ENCODE assay signal across 7 mouse cellular contexts in the genomic region with DNA sequence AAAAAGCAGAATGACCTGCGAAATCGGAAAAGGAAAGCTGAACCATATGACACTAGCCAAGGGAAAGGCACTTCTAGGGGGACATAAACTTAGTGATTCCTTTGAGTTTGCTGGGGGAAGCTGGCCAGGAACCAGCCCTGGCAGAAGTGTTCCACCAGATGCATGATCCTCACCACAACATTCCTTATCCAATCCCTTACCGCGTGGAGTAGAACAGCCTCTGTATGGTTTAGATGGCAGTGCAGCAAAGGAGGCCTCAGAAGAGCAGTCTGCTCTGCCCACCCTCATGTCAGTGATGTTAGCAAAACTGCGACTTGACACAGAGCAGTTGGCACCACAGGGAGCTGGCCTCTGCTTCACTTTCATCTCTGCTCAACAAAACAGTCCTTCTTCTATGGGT.
DNase-seq lines count a peak whose midpoint lies in the region; ATAC-seq lines count a peak whose summit lies in the region.
"Not testable (repeated sequence)": the region's sequence is repeated elsewhere in the genome, so short reads cannot be mapped to it uniquely, and the experiment has no call there.

No protein-coding gene starts in this region.

- not testable (repeated sequence) for H3K27ac ChIP-seq in brown adipose tissue, adult 24 weeks (replicated peaks; ENCODE audit: low read depth, low read length); heart, embryonic 11.5 days (ENCODE audit: low read depth, low read length); heart, embryonic 16.5 days (ENCODE audit: low read length); hindbrain, embryonic 14.5 days; limb, embryonic 12.5 days; liver, embryonic 13.5 days; midbrain, embryonic 16.5 days (ENCODE audit: low read length)

- H3K36me3 ChIP-seq in heart, embryonic 11.5 days (ENCODE audit: control insufficient read depth, insufficient read depth, low read length); heart, embryonic 16.5 days (ENCODE audit: control insufficient read depth, insufficient read depth); hindbrain, embryonic 14.5 days (replicated peaks; ENCODE audit: control insufficient read depth, insufficient read depth); limb, embryonic 12.5 days; liver, embryonic 13.5 days; midbrain, embryonic 16.5 days (ENCODE audit: control insufficient read depth, insufficient read depth, low read length): not testable (repeated sequence)

- H3K9me3 ChIP-seq in heart, embryonic 11.5 days (replicated peaks; ENCODE audit: control insufficient read depth, low read length); heart, embryonic 16.5 days (replicated peaks; ENCODE audit: control insufficient read depth, low read length); hindbrain, embryonic 14.5 days (ENCODE audit: control insufficient read depth, low read length); limb, embryonic 12.5 days; liver, embryonic 13.5 days (replicated peaks); midbrain, embryonic 16.5 days (replicated peaks; ENCODE audit: control insufficient read depth, low read length, poor library complexity, severe bottlenecking): not testable (repeated sequence)

- H3K4me2 ChIP-seq in heart, embryonic 11.5 days = peak overlapping the region; percentile 61; the same call in 1 of the 2 replicates
- peak overlapping the region; percentile 58; the same call in 1 of the 2 replicates for H3K4me2 ChIP-seq in heart, embryonic 16.5 days (ENCODE audit: low read depth, low read length)
- H3K4me2 ChIP-seq in hindbrain, embryonic 14.5 days (replicated peaks) = peak overlapping the region; percentile 47; the same call in 1 of the 2 replicates
- peak overlapping the region; percentile 47; the same call in 1 of the 2 replicates for H3K4me2 ChIP-seq in limb, embryonic 12.5 days
- peak overlapping the region; percentile 52; the same call in 1 of the 2 replicates for H3K4me2 ChIP-seq in liver, embryonic 13.5 days
- H3K4me2 ChIP-seq in midbrain, embryonic 16.5 days (ENCODE audit: low read length) = peak overlapping the region; percentile 49

- not testable (repeated sequence) for H3K4me1 ChIP-seq in brown adipose tissue, adult 24 weeks (ENCODE audit: control insufficient read depth, insufficient read depth, insufficient read length, low read length); heart, embryonic 11.5 days (ENCODE audit: control insufficient read depth, insufficient read depth, low read length); heart, embryonic 16.5 days (ENCODE audit: control insufficient read depth, insufficient read depth, low read length); hindbrain, embryonic 14.5 days (replicated peaks; ENCODE audit: control insufficient read depth, insufficient read depth, low read length); limb, embryonic 12.5 days (replicated peaks); liver, embryonic 13.5 days (replicated peaks); midbrain, embryonic 16.5 days (ENCODE audit: control insufficient read depth, insufficient read depth, low read length)

- H3K4me3 ChIP-seq in brown adipose tissue, adult 24 weeks (ENCODE audit: insufficient read depth, low read depth, low read length) = peak overlapping the region; percentile 40
- H3K4me3 ChIP-seq in heart, embryonic 11.5 days (ENCODE audit: low read depth, low read length); hindbrain, embryonic 14.5 days (replicated peaks; ENCODE audit: low read length); limb, embryonic 12.5 days (replicated peaks); liver, embryonic 13.5 days (replicated peaks); midbrain, embryonic 16.5 days (ENCODE audit: low read depth, low read length): not testable (repeated sequence)
- peak overlapping the region; percentile 48; the same call in 1 of the 2 replicates for H3K4me3 ChIP-seq in heart, embryonic 16.5 days (ENCODE audit: low read length)

- WGBS in heart, embryonic 11.5 days (ENCODE audit: insufficient replicate concordance) = 35% methylated on average over 2 of the region's 5 CpGs
- 47% methylated on average over 2 of the region's 5 CpGs for WGBS in heart, embryonic 16.5 days
- 61% methylated on average over 2 of the region's 5 CpGs for WGBS in hindbrain, embryonic 14.5 days
- WGBS in limb, embryonic 12.5 days = 54% methylated on average over 3 of the region's 5 CpGs
- 53% methylated on average over 2 of the region's 5 CpGs for WGBS in liver, embryonic 13.5 days (ENCODE audit: insufficient replicate concordance)
- WGBS in midbrain, embryonic 16.5 days = 46% methylated on average over 2 of the region's 5 CpGs

- not testable (repeated sequence) for DNase-seq in hindbrain, embryonic 14.5 days (ENCODE audit: low spot score); liver, embryonic 13.5 days

- not testable (repeated sequence) for H3K27me3 ChIP-seq in heart, embryonic 11.5 days (ENCODE audit: control insufficient read depth, insufficient read depth, low read length); heart, embryonic 16.5 days (ENCODE audit: control insufficient read depth, insufficient read depth, low read length); hindbrain, embryonic 14.5 days (ENCODE audit: control insufficient read depth, insufficient read depth, low read length); limb, embryonic 12.5 days; liver, embryonic 13.5 days; midbrain, embryonic 16.5 days (ENCODE audit: control insufficient read depth, insufficient read depth, low read depth, low read length)

- ATAC-seq in heart, embryonic 11.5 days (replicated peaks; ENCODE audit: insufficient number of reproducible peaks, low FRiP score, low TSS enrichment); heart, embryonic 16.5 days (replicated peaks; ENCODE audit: extremely low read depth, insufficient read depth, low FRiP score); hindbrain, embryonic 14.5 days (ENCODE audit: low FRiP score); limb, embryonic 12.5 days (ENCODE audit: insufficient number of reproducible peaks, insufficient read depth, low FRiP score, low TSS enrichment, low read depth); midbrain, embryonic 16.5 days: not testable (repeated sequence)
- 0 out of 2 replicates have a peak, but pooled peaks have one; percentile 58 for ATAC-seq in liver, embryonic 13.5 days (ENCODE audit: low read depth)

- not testable (repeated sequence) for H3K9ac ChIP-seq in heart, embryonic 11.5 days (ENCODE audit: low read depth, low read length); heart, embryonic 16.5 days (ENCODE audit: low read length); hindbrain, embryonic 14.5 days; limb, embryonic 12.5 days (replicated peaks); liver, embryonic 13.5 days; midbrain, embryonic 16.5 days (ENCODE audit: low read depth, low read length)
